Mouse (Mus musculus) spleen, adult 10 weeks (tissue): ENCODE measurements around the gene Olfr701. TPM values are rescaled to one million over a fixed set of nuclear protein-coding genes. Genes with fewer than 3 reads are reported as not detected.

Source experiments
- polyA plus RNA-seq: library from polyadenylated mRNA; stranded (reverse); fragments of 350-450 nt; fragmentation: Illumina TruSeq; extraction: RNeasy Lipid Tissue Mini Kit (QIAGEN cat#74804); gene quantifications from one replicate; pipeline ENCODE4 v1.2.3, GENCODE M21; 2015; ENCODE audit warnings: low replicate concordance; ENCODE audit not compliant: insufficient read depth

The Olfr701 gene
- not detected for polyA plus RNA-seq

DNA sequence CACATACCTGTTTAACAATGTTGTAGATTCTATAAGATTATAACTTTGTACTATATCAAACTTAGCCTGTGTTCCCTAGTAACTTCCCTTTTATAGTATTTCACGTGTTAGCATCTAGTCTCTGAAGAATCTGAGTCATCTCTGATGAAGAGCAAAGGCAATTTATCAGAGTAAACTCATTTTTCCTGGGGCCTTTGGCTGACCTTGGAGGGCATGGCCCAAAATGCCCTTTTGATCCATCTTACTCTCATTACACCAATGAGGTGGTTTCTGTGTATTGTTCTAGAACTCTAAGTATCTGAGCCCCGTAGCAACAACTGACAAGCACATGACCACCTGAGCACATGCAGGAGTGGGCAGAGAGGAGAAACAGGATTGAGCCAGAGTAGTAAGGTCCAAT is at the start of gene Olfr701:
Olfr701 (plus strand) TSS at position 301 of the 400 bp plus-strand sequence.

DNA sequence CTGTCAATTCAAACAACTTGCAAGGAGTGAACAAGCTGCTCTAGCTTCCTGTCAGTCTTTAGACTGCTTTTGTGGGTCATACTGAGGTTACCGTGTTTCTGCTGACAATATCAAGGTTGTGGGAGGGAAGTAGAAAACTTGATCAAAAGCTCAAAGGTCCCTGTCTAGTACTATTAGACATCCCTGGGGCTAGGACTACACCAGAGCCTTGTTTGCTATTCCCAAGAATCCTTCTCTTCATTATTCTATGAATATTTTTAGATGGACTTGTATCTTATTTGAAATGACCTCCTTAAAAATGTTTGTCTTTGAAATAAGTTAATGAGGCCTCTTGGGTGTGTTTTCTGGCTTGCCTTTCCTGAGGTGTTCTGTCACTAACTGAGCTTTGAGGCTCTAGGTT is 20.8 kb upstream of the Olfr701 start, which contains the start of gene Olfr699:
Olfr699 (minus strand) TSS at position 101 of the 400 bp plus-strand sequence.

DNA sequence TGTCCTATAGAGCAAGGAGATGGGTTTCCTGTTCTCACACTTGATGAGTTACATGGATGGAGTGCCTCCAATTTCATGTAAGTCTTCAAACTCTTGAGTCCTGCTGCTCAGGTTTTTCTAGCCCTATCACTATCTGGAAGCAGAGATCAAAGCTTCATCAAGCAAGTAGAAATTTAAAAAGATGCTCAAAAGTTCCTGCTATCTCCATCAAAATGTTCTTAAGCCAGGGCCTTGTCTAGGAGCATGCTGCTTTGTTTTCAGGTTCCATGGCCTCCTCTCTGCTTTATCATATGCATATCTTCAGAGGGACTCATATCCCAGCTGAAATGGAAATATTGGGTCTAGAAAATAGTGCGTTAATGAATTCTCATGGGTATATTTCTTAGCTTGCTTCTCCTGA is 5.2 kb upstream of the Olfr701 start, which contains the start of gene Olfr700:
Olfr700 (minus strand) TSS at position 101 of the 400 bp plus-strand sequence.

DNA sequence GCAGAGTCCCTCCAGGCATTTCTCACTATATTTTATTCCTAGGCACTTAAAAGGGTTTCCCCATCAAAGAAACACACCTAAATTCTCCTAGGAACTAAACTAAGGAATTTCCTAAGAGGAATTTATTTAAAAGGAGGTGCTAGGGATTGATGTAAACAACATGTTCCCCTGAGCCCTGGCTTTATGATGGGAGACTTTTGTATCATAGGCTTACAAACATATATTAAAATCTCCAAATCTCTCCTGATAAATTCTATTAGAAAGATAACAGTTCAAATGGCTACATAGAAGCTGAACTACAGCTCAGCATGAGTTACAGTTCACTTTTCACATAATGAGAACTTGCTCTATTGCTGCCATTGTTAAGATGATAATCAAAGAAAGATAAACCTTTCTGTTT is 19.9 kb downstream of the Olfr701 start, which contains the start of gene Olfr702:
Olfr702 (minus strand) TSS at position 101 of the 400 bp plus-strand sequence.

DNA sequence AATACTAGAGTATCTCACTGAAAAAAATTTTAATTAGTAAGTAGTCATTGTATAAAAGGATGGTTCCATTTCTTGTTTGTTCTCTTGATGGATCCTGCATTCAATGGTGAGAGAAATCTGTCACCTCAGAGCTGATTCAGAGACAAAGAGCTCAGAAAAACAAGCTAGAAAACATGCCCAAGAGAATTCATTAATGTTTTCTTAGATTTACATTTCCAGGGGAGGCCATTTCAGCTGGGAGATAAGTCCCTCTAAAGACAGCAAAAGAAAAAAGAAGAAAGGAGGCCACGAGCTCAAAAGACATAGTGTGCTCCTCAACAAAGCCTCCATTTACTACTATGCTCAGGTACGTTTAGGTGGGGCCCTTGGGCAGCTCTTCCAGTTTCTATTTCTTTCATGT is 29.1 kb downstream of the Olfr701 start, which contains the start of gene Olfr703:
Olfr703 (plus strand) TSS at position 301 of the 400 bp plus-strand sequence.

GRCm38 (mm10) chr7:106862885-106863284 is 49.0 kb downstream of the Olfr701 start, which contains the start of gene Olfr704:
TSS of gene Olfr704 (plus strand) at chr7:106863185.

Other genes starting within 250 kb of the Olfr701 start
- gene Olfr693, start 133.5 kb upstream of the Olfr701 start, polyA plus RNA-seq, result not detected
- gene Olfr694, start 122.3 kb upstream of the Olfr701 start, polyA plus RNA-seq, result not detected
- not detected for gene Olfr695, start 97.7 kb upstream of the Olfr701 start, polyA plus RNA-seq
- not detected for gene Olfr697, start 71.7 kb upstream of the Olfr701 start, polyA plus RNA-seq
- gene Olfr698, start 58.7 kb upstream of the Olfr701 start, polyA plus RNA-seq, result not detected
- gene Olfr699, start 20.9 kb upstream of the Olfr701 start, polyA plus RNA-seq, result not detected
- not detected for gene Olfr700, start 5.3 kb upstream of the Olfr701 start, polyA plus RNA-seq
- gene Olfr702, start 19.8 kb downstream of the Olfr701 start, polyA plus RNA-seq, result not detected
- not detected for gene Olfr703, start 29.2 kb downstream of the Olfr701 start, polyA plus RNA-seq
- not detected for gene Olfr704, start 49.1 kb downstream of the Olfr701 start, polyA plus RNA-seq
- gene Olfr705, start 62.8 kb downstream of the Olfr701 start, polyA plus RNA-seq, result not detected
- not detected for gene Olfr706, start 74.0 kb downstream of the Olfr701 start, polyA plus RNA-seq
- not detected for gene Olfr707, start 87.1 kb downstream of the Olfr701 start, polyA plus RNA-seq
- gene Olfr1532-ps1, start 93.9 kb downstream of the Olfr701 start, polyA plus RNA-seq, result not detected
- gene Olfr709-ps1, start 118.1 kb downstream of the Olfr701 start, polyA plus RNA-seq, result not detected
- gene Olfr710, start 134.2 kb downstream of the Olfr701 start, polyA plus RNA-seq, result not detected
- gene Olfr6, start 149.8 kb downstream of the Olfr701 start, polyA plus RNA-seq, result not detected
- gene Olfr711, start 161.3 kb downstream of the Olfr701 start, polyA plus RNA-seq, result not detected
- not detected for gene Olfr2, start 191.9 kb downstream of the Olfr701 start, polyA plus RNA-seq
- gene Olfr713, start 217.0 kb downstream of the Olfr701 start, polyA plus RNA-seq, result not detected